Mouse (Mus musculus) gastrocnemius, adult 2 months (tissue): ENCODE data around the gene Trim30d. TPM values are rescaled to one million over a fixed set of nuclear protein-coding genes. Genes with fewer than 3 reads are reported as not detected.
"Not testable (repeated sequence)": the region's sequence is repeated elsewhere in the genome, so short reads cannot be mapped to it uniquely, and the experiment has no call there.

ENCODE experiments used
- DNase-seq: peaks from one replicate; pipeline ENCODE4 v3.0.0; 2022
- H3K27ac ChIP-seq: fragments of 200-600 bp; 2 replicates; pipeline ENCODE4 v1.8.1; 2022; ENCODE audit warnings: mild to moderate bottlenecking
- H3K4me3 ChIP-seq: fragments of 200-600 bp; 2 replicates; pipeline ENCODE4 v1.8.1; 2022; ENCODE audit warnings: mild to moderate bottlenecking, moderate library complexity
- CTCF ChIP-seq: fragments of 200-600 bp; IDR thresholded peaks from 2 replicates; pipeline ENCODE4 v1.8.1; 2022; ENCODE audit warnings: antibody characterized with exemption, mild to moderate bottlenecking, moderate library complexity
- intact Hi-C: fragments of 180-260 bp; cut with DNase I; formaldehyde crosslinking; loops from one replicate; pipeline ENCODE4 v1.15.1; 2025
- long read RNA-seq, 2 experiments: library from polyadenylated mRNA; stranded (forward); transcript quantifications; one replicate each; pipeline ENCODE4 v2.0.0; 2021
- total RNA-seq, 2 experiments: library from RNA; stranded (reverse); gene quantifications; 2 replicates each; pipeline ENCODE4 v1.2.3; 2021

The Trim30d gene
- under 1 TPM; 0.33 to 0.56 TPM for total RNA-seq
- long read RNA-seq, experiment 1: 0 reads
- long read RNA-seq, experiment 2: 0 reads

- DNase-seq: peak; percentile 21
- H3K27ac ChIP-seq: 0 out of 2 replicates have a peak within 1 kb of the TSS, but pooled peaks have one; percentile 46
- H3K4me3 ChIP-seq: peak within 1 kb of the TSS; percentile 43
- intact Hi-C loops: not testable (repeated sequence)
- TF ChIP-seq CTCF: peak; percentile 18; the same call in 1 of the 2 replicates
These were observed at the start of gene Trim30d for GRCm38 (mm10) chr7:104507421-104508065. Trim30d (minus strand) TSS chr7:104507849.

GRCm38 (mm10) chr7:104552700-104553099 is 45.1 kb upstream of the Trim30d start:
- no peak for TF ChIP-seq CTCF
- H3K4me3 ChIP-seq: no peak overlapping the region
- H3K27ac ChIP-seq: no peak overlapping the region
- intact Hi-C loops: no loop called here
- DNase-seq: no peak

- intact Hi-C loops: no loop called here
- Histone ChIP-seq H3K27ac (no peak within 1 kb of the TSS), H3K4me3 (no peak within 1 kb of the TSS)
- no peak for TF ChIP-seq CTCF
- DNase-seq: no peak
These were observed 42.2 kb upstream of the Trim30d start, which contains the start of gene Olfr651 for GRCm38 (mm10) chr7:104549833-104550232. Olfr651 (plus strand) TSS chr7:104550133.

- DNase-seq: peak; percentile 14
- intact Hi-C loops: no loop called here
- Histone ChIP-seq H3K4me3 (peak overlapping the region; percentile 47), H3K27ac (no peak overlapping the region)
- TF ChIP-seq CTCF: no peak
These were observed 5.9 kb downstream of the Trim30d start for GRCm38 (mm10) chr7:104501589-104502371.

GRCm38 (mm10) chr7:104501186-104501585 is 6.5 kb downstream of the Trim30d start:
- H3K27ac ChIP-seq, DNase-seq, intact Hi-C loops, H3K4me3 ChIP-seq: not testable (repeated sequence)

- intact Hi-C loops, H3K4me3 ChIP-seq, DNase-seq, H3K27ac ChIP-seq: not testable (repeated sequence)
These were observed 8.2 kb downstream of the Trim30d start for GRCm38 (mm10) chr7:104499464-104499863.

GRCm38 (mm10) chr7:104465065-104465744 is 42.4 kb downstream of the Trim30d start, which contains the start of gene Trim30a:
Trim30a (minus strand) TSS chr7:104465193.
- peak; percentile 33; the same call in 1 of the 2 replicates for TF ChIP-seq CTCF
- intact Hi-C loops: no loop called here
- no peak for DNase-seq
- H3K4me3 ChIP-seq: peak within 1 kb of the TSS; percentile 53
- peak within 1 kb of the TSS; percentile 68 for H3K27ac ChIP-seq

GRCm38 (mm10) chr7:104445961-104446645 is 61.5 kb downstream of the Trim30d start:
- DNase-seq: peak; percentile 25
- Histone ChIP-seq H3K4me3 (peak overlapping the region; percentile 59), H3K27ac (peak overlapping the region; percentile 71)
- TF ChIP-seq CTCF: peak; percentile 42; the same call in 1 of the 2 replicates
- intact Hi-C loops: no loop called here

Other genes with a start within 250 kb of the Trim30d start
- gene Trim5, start 219.8 kb downstream of the Trim30d start, total RNA-seq: under 1 TPM; 0.66 to 0.75 TPM
- gene Trim12a, start 192.4 kb downstream of the Trim30d start, total RNA-seq: 1 to 10 TPM; 2.2 to 3.4 TPM
- gene Trim34b, start 178.4 kb downstream of the Trim30d start, total RNA-seq: not detected
- 1 to 10 TPM; 2.1 to 2.5 TPM for gene Trim12c, start 154.5 kb downstream of the Trim30d start, total RNA-seq
- not detected for gene Trim30b, start 138.0 kb downstream of the Trim30d start, total RNA-seq
- under 1 TPM in 1 of 2 experiments, not detected in 1; 0.25 TPM for gene Trim30c, start 107.0 kb downstream of the Trim30d start, total RNA-seq
- 1 to 10 TPM in 1 of 2 experiments, under 1 TPM in 1; 0.64 to 1.5 TPM for gene Trim30a, start 42.7 kb downstream of the Trim30d start, total RNA-seq
- not detected for gene Olfr651, start 42.3 kb upstream of the Trim30d start, total RNA-seq
- not detected for gene Olfr652, start 53.1 kb upstream of the Trim30d start, total RNA-seq
- gene Olfr653, start 69.5 kb upstream of the Trim30d start, total RNA-seq: not detected
- gene Olfr654, start 79.2 kb upstream of the Trim30d start, total RNA-seq: not detected
- not detected for gene Olfr655, start 93.9 kb upstream of the Trim30d start, total RNA-seq
- not detected for gene Olfr656, start 106.1 kb upstream of the Trim30d start, total RNA-seq
- gene Olfr657, start 116.9 kb upstream of the Trim30d start, total RNA-seq: not detected
- not detected for gene Olfr658, start 139.5 kb upstream of the Trim30d start, total RNA-seq
- gene Olfr659, start 158.9 kb upstream of the Trim30d start, total RNA-seq: not detected
- gene Olfr661, start 178.7 kb upstream of the Trim30d start, total RNA-seq: not detected